Mouse (Mus musculus) lung, postnatal 0 days (tissue): ENCODE data around the gene Rbfox2.

Experiments
- CTCF ChIP-seq: IDR thresholded peaks from 2 replicates; pipeline ENCODE4 v1.5.1; 2016; ENCODE audit warnings: antibody characterized with exemption, mild to moderate bottlenecking
- EP300 ChIP-seq: IDR thresholded peaks from 2 replicates; pipeline ENCODE4 v1.6.1; 2016; ENCODE audit warnings: antibody characterized with exemption, mild to moderate bottlenecking, control low read depth

- TF ChIP-seq CTCF: no peak
- no peak for TF ChIP-seq EP300
Measured at GRCm38 (mm10) chr15:77091394-77091793, 215.4 kb downstream of the Rbfox2 start.
